Mouse (Mus musculus): ENCODE results near the gene Gga2.
A peak's percentile ranks its signal among the peaks of the same experiment; 100 is the strongest.

Gga2 gene

GRCm38 (mm10) chr7:122020667-122021354, at the start of gene Gga2:
TSS of gene Gga2 (minus strand) at chr7:122021222.
- DNase-seq: peak; percentile 92

- DNase-seq: peak; percentile 25
Observed at GRCm38 (mm10) chr7:122067517-122068381, 46.7 kb upstream of the Gga2 start.

GRCm38 (mm10) chr7:122066945-122067516, 46.0 kb upstream of the Gga2 start, which contains the start of the genes Ubfd1 and Ears2:
TSS of gene Ubfd1 (plus strand) at chr7:122067175.
TSS of gene Ears2 (minus strand) at chr7:122067263.
- DNase-seq: peak; percentile 97

DNA sequence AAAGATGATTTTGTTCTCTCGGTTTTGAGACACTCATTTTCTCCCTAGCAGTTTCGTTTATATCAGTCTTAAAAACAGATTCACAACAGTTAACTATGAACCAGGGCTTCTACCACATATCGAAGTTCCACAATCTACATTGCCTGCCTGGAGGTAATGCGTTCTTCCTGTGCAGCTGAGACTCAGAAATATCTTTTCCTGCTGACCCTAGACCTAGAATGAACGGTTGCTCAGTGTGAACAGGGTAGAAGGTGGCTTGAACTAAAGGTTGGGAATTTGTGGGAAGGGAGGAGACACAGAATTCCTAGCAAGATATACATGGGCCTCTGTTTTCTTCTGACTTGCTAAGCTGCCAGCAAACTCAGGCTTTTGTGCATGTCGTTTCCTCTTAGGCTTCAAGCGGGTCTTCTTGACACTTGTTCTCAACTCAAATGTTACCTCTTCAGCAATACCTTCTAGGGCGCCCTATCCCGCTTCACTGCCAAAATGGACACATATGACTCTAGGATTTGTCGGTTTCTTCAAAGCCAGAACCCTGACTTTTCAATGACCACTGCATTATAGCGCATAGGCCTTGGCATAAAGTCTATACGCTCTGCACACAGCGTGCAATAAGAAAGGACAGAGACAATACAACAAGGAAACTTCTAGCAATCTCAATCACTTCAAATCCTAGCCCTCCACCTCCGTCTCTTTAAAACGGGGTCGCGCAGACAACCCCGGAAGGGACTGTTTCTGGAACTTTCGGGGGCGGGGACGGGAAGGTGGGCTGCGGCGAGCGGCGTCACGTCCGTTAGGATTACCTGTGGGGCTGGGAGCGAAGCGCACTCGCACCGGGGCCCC, 45.3 kb upstream of the Gga2 start:
- DNase-seq: peak; percentile 9

GRCm38 (mm10) chr7:122065656-122066055, 44.6 kb upstream of the Gga2 start:
- no peak for DNase-seq

DNA sequence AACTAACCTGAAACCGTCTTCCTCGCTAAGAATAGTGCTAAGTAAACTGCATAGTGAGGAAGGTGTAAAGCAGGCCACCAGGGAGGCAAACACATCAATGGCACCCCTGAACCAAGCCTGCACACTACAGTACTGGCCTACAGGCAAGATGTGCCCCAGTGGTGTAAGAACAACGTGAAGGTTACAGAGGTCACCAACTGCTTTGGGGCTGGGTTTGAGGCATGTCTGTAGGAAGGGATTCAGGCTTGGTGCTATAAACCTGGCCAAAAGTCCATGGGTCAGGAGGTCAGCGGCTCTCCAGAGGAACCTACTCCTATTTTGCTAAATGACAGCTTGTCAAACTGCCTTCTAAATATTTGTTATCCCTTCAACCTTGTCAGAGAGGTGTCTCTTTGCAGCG, 35.6 kb upstream of the Gga2 start:
- DNase-seq: no peak

DNA sequence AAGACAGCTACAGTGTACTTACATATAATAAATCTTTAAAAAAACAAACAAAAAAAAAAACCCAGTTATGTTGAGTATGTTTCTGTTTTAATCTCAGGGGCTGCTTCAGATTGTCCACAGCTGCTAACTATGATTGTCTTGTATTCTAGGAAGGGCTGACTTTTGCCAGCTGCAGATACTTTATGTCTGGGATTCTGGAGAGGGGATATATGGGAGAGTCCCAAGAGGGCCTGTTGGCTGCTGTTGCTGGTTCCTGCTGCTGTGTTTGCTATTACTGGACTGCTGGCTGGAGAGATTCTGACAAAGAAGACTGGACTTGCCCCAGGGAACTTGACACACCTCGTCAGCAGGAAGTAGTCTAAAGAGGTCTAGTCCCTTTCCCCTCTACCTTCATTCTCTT, 29.8 kb upstream of the Gga2 start:
- DNase-seq: peak; percentile 38

- no peak for DNase-seq
Observed at GRCm38 (mm10) chr7:122048191-122048590, 27.2 kb upstream of the Gga2 start.

- DNase-seq: no peak
Observed at GRCm38 (mm10) chr7:122046813-122047212, 25.8 kb upstream of the Gga2 start.

DNA sequence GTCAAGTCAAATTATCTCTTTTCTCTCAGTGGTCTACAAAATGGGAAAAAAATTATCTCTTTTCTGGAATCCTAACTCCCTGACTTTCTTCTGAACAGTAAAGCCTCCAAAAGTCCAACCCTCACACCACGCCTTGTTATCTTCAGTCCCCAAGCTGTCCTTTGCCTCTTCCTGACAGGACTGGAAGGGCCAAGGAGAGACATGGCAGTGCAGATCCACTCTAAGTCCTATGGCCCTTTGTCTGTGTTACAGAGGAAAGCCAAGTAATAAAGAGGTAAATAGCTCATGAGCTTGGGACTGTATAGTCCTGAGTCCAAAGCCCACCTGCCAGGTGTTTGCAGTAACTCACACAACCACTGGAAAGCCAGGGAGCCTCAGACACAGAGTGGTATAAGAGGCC, 24.7 kb upstream of the Gga2 start:
- DNase-seq: no peak

DNA sequence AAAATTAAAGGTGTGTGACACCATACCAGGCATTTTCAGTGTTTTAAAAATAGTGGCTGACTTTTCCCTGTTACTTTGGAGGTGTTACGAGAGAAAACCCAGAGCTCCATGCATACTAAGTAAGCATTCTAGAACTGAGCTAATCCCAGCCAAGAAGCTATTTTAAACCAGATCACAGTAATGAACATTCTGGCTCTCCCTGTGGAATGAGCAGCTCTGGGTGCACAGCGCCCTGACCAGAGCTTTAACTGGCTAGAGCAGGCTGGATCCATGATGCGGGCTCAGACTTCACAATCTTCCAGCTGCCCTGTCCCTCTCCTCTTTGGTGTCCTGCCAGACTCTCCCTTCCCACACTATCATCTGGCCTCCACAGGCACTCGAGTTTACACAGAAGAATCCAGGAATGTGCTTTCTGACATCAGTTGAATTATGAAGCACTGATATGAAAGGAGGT, 24.2 kb upstream of the Gga2 start:
- DNase-seq: peak; percentile 70

GRCm38 (mm10) chr7:122044106-122044505, 23.1 kb upstream of the Gga2 start:
- DNase-seq: peak; percentile 16

- DNase-seq: peak; percentile 46
Observed at GRCm38 (mm10) chr7:122034348-122034747, 13.3 kb upstream of the Gga2 start.

GRCm38 (mm10) chr7:122033371-122033770, 12.3 kb upstream of the Gga2 start:
- no peak for DNase-seq

DNA sequence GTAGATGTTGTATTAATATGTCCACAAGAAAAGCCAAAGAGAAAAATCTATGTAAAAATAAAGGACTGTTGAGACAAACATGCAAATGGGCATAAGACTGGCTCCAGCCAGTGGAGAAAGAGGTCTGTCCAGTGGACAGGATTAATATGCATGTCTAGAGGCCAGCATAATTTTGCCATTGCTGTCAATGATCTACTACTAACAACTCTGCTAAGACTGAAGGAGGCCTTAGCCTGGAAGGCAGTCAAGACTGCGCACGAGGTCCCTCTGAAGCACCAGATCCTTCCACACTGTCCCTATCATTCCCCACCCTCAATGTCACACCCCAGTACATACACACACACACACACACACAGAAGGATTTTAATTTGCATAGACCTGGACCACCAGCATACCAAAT, 1.1 kb upstream of the Gga2 start:
- DNase-seq: no peak

- DNase-seq: peak; percentile 8
Observed at GRCm38 (mm10) chr7:122020273-122020666, 752 bp downstream of the Gga2 start.

- DNase-seq: no peak
Observed at GRCm38 (mm10) chr7:122018978-122019377, 2.0 kb downstream of the Gga2 start.

GRCm38 (mm10) chr7:122018247-122018646, 2.8 kb downstream of the Gga2 start:
- peak; percentile 19 for DNase-seq

DNA sequence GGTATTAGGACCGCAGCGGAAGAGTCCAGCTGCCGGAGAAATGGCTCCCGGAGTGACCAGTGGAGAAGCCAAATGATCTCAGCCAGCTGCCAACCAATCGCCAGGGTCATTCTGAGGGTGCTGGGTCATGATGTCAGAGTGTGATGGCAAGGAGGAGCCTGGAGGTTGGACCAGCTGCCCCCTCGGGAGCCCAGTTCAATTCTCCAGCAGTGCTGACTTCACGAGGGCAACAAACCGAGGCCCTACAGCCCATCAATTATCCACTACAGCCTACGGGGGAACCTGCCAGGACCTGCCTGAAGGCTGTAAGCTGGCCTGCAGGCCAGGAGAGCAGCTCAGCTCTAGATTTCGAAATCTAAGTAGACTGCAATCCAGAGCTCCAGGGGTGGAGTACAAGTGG, 5.3 kb downstream of the Gga2 start:
- peak; percentile 25 for DNase-seq

GRCm38 (mm10) chr7:122015105-122015504, 5.9 kb downstream of the Gga2 start:
- peak; percentile 33 for DNase-seq

GRCm38 (mm10) chr7:122012949-122013348, 8.1 kb downstream of the Gga2 start:
- DNase-seq: no peak

GRCm38 (mm10) chr7:122012370-122012769, 8.7 kb downstream of the Gga2 start:
- DNase-seq: no peak

DNA sequence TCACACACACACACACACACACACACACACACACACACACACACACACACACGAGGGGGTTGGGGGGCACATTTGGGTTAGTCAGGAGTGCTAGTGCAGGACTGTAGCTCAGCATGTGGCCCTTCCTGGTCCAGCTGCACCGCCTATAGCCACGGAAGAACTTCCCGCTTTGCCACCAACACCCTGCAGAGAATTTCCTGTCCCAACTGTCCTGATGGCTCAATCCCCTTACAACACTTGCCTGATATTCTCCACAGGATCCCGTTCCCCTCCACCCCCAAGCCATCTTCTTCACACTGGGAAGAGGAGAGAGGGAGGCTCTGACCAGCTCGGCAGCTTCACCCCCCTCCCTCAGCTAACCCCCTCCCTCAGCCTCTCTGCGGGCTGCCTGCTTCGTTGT, 20.6 kb downstream of the Gga2 start:
- no peak for DNase-seq

All from lung, postnatal 10 days (tissue).